Mouse (Mus musculus): ENCODE measurements around the gene Pln.

The Pln gene

GRCm38 (mm10) chr10:53367265-53367664 is 29.8 kb downstream of the Pln start:
- no peak for DNase-seq

- DNase-seq = no peak
Observed at GRCm38 (mm10) chr10:53373885-53374578, 36.6 kb downstream of the Pln start.

- no peak for DNase-seq
Observed at GRCm38 (mm10) chr10:53377096-53377495, 39.6 kb downstream of the Pln start.

- no peak for DNase-seq
Observed at GRCm38 (mm10) chr10:53378296-53378695, 40.8 kb downstream of the Pln start.

GRCm38 (mm10) chr10:53378981-53379708 is 41.7 kb downstream of the Pln start:
- DNase-seq = no peak

- peak; percentile 93 for DNase-seq
Observed at GRCm38 (mm10) chr10:53379709-53380106, 42.2 kb downstream of the Pln start, which contains the start of gene Cep85l. TSS of gene Cep85l (minus strand) at chr10:53379947.

GRCm38 (mm10) chr10:53382696-53383365 is 45.4 kb downstream of the Pln start:
- no peak for DNase-seq

GRCm38 (mm10) chr10:53384896-53385295 is 47.4 kb downstream of the Pln start:
- DNase-seq = no peak

GRCm38 (mm10) chr10:53385438-53385837 is 48.0 kb downstream of the Pln start:
- DNase-seq = no peak

- no peak for DNase-seq
Observed at GRCm38 (mm10) chr10:53388227-53388920, 50.9 kb downstream of the Pln start.

GRCm38 (mm10) chr10:53394923-53395629 is 57.6 kb downstream of the Pln start:
- no peak for DNase-seq
